9 mouse cellular contexts compared by ENCODE assay signal in genomic region chr6:48700251-48701075, GRCm38 (mm10). TPM values are rescaled to one million over a fixed set of nuclear protein-coding genes. Genes with fewer than 3 reads are reported as not detected.
A peak's percentile ranks its signal among the peaks of the same experiment; 100 is the strongest.
DNase-seq lines count a peak whose midpoint lies in the region; ATAC-seq and TF ChIP-seq lines count a peak whose summit lies in the region.
"Had no signal": no experiment of that assay in that cellular context is flagged by ENCODE, and none has a peak within 500 bp of the region (broad histone marks: within the 10 kb centered on the region; RNA-seq: fewer than 3 reads in every experiment).

No protein-coding gene starts in this region.

- H3K4me3 ChIP-seq in heart, embryonic 15.5 days, result no peak overlapping the region
- no peak overlapping the region for H3K4me3 ChIP-seq in lung, embryonic 14.5 days (ENCODE audit: low read depth, low read length)

- ATAC-seq in heart, embryonic 15.5 days (replicated peaks; ENCODE audit: insufficient number of reproducible peaks, insufficient read depth, low FRiP score, low read depth), result peak; percentile 82
- peak; percentile 68; the same call in 1 of the 2 replicates for ATAC-seq in lung, embryonic 14.5 days (ENCODE audit: insufficient read depth)
- ATAC-seq: midbrain, embryonic 16.5 days had no signal

- H3K27ac ChIP-seq in heart, embryonic 15.5 days, result peak overlapping the region; percentile 79
- peak overlapping the region; percentile 61 for H3K27ac ChIP-seq in lung, embryonic 14.5 days (ENCODE audit: low read depth)

- H3K27me3 ChIP-seq in heart, embryonic 15.5 days, result no peaks in the 10 kb centered on the region
- no peaks in the 10 kb centered on the region for H3K27me3 ChIP-seq in lung, embryonic 14.5 days (ENCODE audit: insufficient read depth, low read length)

- no peaks in the 10 kb centered on the region for H3K9me3 ChIP-seq in heart, embryonic 15.5 days (replicated peaks)
- H3K9me3 ChIP-seq in lung, embryonic 14.5 days (ENCODE audit: low read depth, low read length), result no peaks in the 10 kb centered on the region

- WGBS in heart, embryonic 15.5 days, result 33% methylated on average over 5 of the region's 5 CpGs
- WGBS in lung, embryonic 14.5 days, result 39% methylated on average over 5 of the region's 5 CpGs

- no peak overlapping the region for H3K9ac ChIP-seq in heart, embryonic 15.5 days
- no peak overlapping the region for H3K9ac ChIP-seq in lung, embryonic 14.5 days

- H3K4me2 ChIP-seq in heart, embryonic 15.5 days, result no peak overlapping the region
- H3K4me2 ChIP-seq in lung, embryonic 14.5 days, result no peak overlapping the region

- no peaks in the 10 kb centered on the region for H3K4me1 ChIP-seq in heart, embryonic 15.5 days (replicated peaks)
- H3K4me1 ChIP-seq in lung, embryonic 14.5 days (ENCODE audit: insufficient read depth), result no peaks in the 10 kb centered on the region

- DNase-seq in A20 (ENCODE audit: low read depth, low spot score), result peak; percentile 78
- peak; percentile 69 for DNase-seq in CD4-positive helper T cell, adult 2 months (ENCODE audit: low read depth, low spot score)
- peak; percentile 72 for DNase-seq in lung, embryonic 14.5 days
- no peak for DNase-seq in right cerebral cortex, adult 18-20 months
- no peak for DNase-seq in cerebellum, adult 9-10 months
- no peak for DNase-seq in cerebellum, postnatal 14 days
- DNase-seq: thymus, postnatal 25 days had no signal

- no peak for TF ChIP-seq CTCF in lung, embryonic 14.5 days (IDR thresholded peaks at IDR 0.05; ENCODE audit: low read depth)

- no peaks in the 10 kb centered on the region for H3K36me3 ChIP-seq in heart, embryonic 15.5 days
- H3K36me3 ChIP-seq in lung, embryonic 14.5 days (ENCODE audit: insufficient read depth), result 0 out of 2 replicates have a peak, but pooled peaks cover 5% of the 10 kb centered on the region

RNA-seq across cellular contexts. Expression of gene Gimap6, which starts 7.6 kb away (rescaled TPM):
- 32.3 and 35.6 TPM in 2 replicates for polyA plus RNA-seq in heart, embryonic 15.5 days (2015; fragmentation: Nextera tagmentation; extraction: Ambion mirVana)
- polyA plus RNA-seq in lung, embryonic 14.5 days (2014; fragmentation: Nextera tagmentation; extraction: Ambion mirVana), result 38.0 and 38.5 TPM in 2 replicates

RNA-seq across cellular contexts. Expression of gene Gimap4, which starts 16.1 kb away (rescaled TPM):
- polyA plus RNA-seq in heart, embryonic 15.5 days (2015; fragmentation: Nextera tagmentation; extraction: Ambion mirVana), result 23.5 and 27.1 TPM in 2 replicates
- 25.6 and 27.8 TPM in 2 replicates for polyA plus RNA-seq in lung, embryonic 14.5 days (2014; fragmentation: Nextera tagmentation; extraction: Ambion mirVana)

RNA-seq across cellular contexts. Expression of gene Gm28053, which starts 17.9 kb away (rescaled TPM):
- polyA plus RNA-seq in heart, embryonic 15.5 days (2015; fragmentation: Nextera tagmentation; extraction: Ambion mirVana), result 3.3 and 4.6 TPM in 2 replicates
- polyA plus RNA-seq in lung, embryonic 14.5 days (2014; fragmentation: Nextera tagmentation; extraction: Ambion mirVana), result 3.8 and 3.9 TPM in 2 replicates

RNA-seq across cellular contexts. Expression of gene Gimap7, which starts 18.0 kb away (rescaled TPM):
- polyA plus RNA-seq in heart, embryonic 15.5 days (2015; fragmentation: Nextera tagmentation; extraction: Ambion mirVana), result 0.23 and 0.27 TPM in 2 replicates
- polyA plus RNA-seq in lung, embryonic 14.5 days (2014; fragmentation: Nextera tagmentation; extraction: Ambion mirVana), result not detected in 2 replicates
- polyA plus RNA-seq: midbrain, embryonic 16.5 days had no signal

RNA-seq across cellular contexts. Expression of gene Gimap9, which starts 24.5 kb away (rescaled TPM):
- polyA plus RNA-seq in heart, embryonic 15.5 days (2015; fragmentation: Nextera tagmentation; extraction: Ambion mirVana), result 7.9 and 10.3 TPM in 2 replicates
- polyA plus RNA-seq in lung, embryonic 14.5 days (2014; fragmentation: Nextera tagmentation; extraction: Ambion mirVana), result 11.7 and 12.7 TPM in 2 replicates

Comparison
In these comparisons a context has a peak if more than half of its experiments do, and no peak if none do; other contexts are left out.
1. DNase-seq: peak in A20 (single experiment), CD4-positive helper T cell, adult 2 months (single experiment) and lung, embryonic 14.5 days (single experiment); none in right cerebral cortex, adult 18-20 months (single experiment), cerebellum, adult 9-10 months (single experiment) and cerebellum, postnatal 14 days (0 of 2).